Mouse (Mus musculus) embryonic fibroblast, embryonic 13.5 days (primary cell): ENCODE data around the gene Tnr.

Experiments
- CTCF ChIP-seq: IDR thresholded peaks from 2 replicates; pipeline ENCODE4 v1.5.1; 2011; ENCODE audit warnings: mild to moderate bottlenecking, control low read depth, low read length, moderate library complexity, borderline replicate concordance; ENCODE audit not compliant: insufficient read depth
- POLR2A ChIP-seq: IDR thresholded peaks from 2 replicates; pipeline ENCODE4 v1.6.1; 2011; ENCODE audit warnings: low read depth, mild to moderate bottlenecking, control low read depth, low read length, moderate library complexity

- TF ChIP-seq CTCF, result no peak
- TF ChIP-seq POLR2A, result no peak
Observed at GRCm38 (mm10) chr1:159613561-159613960, 90.0 kb downstream of the Tnr start.
